Mouse (Mus musculus): ENCODE data around the gene Slco4c1. TPM values are rescaled to one million over a fixed set of nuclear protein-coding genes. Genes with fewer than 3 reads are reported as not detected.

The Slco4c1 gene
- polyA plus RNA-seq, 1 experiment from 2014 or later, result 0.08 TPM

DNA sequence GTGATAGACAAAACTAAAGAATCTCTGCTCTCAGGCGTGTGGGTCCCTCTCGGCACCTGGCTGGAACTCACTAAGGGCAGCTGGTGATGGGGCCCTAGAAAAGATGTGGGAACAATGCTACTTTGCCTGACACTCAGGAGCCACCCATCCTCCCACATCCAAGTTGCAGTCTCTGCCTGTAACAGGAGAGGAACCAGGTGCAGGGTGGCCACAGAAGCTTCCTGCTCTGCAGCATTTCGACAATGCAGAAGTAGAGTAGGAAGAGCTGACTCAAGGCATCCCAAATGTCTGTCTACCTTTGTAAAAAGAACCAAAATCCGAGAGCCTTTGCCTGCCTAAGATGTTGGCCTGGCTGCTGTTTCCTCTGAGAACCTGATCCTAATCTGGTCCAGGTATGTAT lies 22.9 kb downstream of the Slco4c1 start:
- DNase-seq (ENCODE audit: low spot score), result no peak
- H3K9me3 ChIP-seq, result no peaks in the 10 kb centered on the region
- no peaks in the 10 kb centered on the region for H3K27me3 ChIP-seq (ENCODE audit: insufficient read depth, poor library complexity, severe bottlenecking)
- no peak overlapping the region for H3K4me3 ChIP-seq
- H3K27ac ChIP-seq, result no peak overlapping the region
- H3K4me1 ChIP-seq, result no peaks in the 10 kb centered on the region
- no peaks in the 10 kb centered on the region for H3K36me3 ChIP-seq
- 61% methylated on average over 4 of the region's 4 CpGs for WGBS

DNA sequence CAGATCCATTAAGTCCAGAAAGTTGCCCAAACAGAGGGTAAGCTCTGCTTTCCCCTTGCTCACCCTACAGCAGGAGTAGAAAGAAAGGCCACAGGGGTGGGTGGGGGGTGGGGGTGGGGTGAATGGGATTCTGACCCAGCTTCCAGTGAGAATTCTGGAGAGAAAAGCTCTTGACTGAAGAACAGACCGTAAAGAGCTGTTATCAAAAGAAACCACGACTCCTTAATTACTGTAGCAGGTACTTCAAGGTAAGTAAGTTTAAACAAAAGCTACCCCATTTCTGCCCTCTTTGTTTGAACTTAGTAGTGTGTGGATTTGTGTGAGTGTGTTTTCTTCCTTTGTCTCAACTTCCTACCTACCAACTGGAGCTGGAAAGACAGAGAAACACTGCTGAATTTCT lies 23.4 kb downstream of the Slco4c1 start:
- 47% methylated on average over 2 of the region's 2 CpGs for WGBS
- no peak overlapping the region for H3K4me3 ChIP-seq

DNA sequence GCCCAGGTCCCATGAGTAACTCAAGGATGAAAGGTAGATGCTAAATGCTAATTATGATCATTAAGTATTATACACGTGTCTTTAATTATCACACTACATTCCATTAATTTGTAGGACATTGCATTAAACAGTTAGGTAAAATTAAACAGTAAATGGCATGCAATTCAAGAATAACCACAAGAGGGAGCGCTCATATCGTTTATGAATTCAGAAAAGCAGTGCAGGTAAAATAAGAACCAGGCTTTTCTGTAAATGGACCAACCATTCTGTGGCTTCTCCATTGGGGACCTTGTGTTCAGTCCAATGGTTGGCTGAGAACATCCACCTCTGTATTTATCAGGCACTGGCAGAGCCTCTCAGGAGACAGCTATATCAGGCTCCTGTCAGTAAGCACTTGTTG lies 25.2 kb downstream of the Slco4c1 start:
- Histone ChIP-seq H3K27ac (no peak overlapping the region), H3K9me3 (no peaks in the 10 kb centered on the region), H3K4me1 (no peaks in the 10 kb centered on the region), H3K27me3 (ENCODE audit: insufficient read depth, poor library complexity, severe bottlenecking) (no peaks in the 10 kb centered on the region), H3K4me3 (no peak overlapping the region), H3K36me3 (no peaks in the 10 kb centered on the region)
- 5% methylated on average over 3 of the region's 3 CpGs for WGBS
- DNase-seq (ENCODE audit: low spot score), result no peak

More for the DNA sequence above, 23.4 kb downstream of the Slco4c1 start:
- DNase-seq (ENCODE audit: low spot score), result no peak
- Histone ChIP-seq H3K4me1 (no peaks in the 10 kb centered on the region), H3K9me3 (no peaks in the 10 kb centered on the region), H3K27me3 (ENCODE audit: insufficient read depth, poor library complexity, severe bottlenecking) (no peaks in the 10 kb centered on the region), H3K36me3 (no peaks in the 10 kb centered on the region), H3K27ac (no peak overlapping the region)

DNA sequence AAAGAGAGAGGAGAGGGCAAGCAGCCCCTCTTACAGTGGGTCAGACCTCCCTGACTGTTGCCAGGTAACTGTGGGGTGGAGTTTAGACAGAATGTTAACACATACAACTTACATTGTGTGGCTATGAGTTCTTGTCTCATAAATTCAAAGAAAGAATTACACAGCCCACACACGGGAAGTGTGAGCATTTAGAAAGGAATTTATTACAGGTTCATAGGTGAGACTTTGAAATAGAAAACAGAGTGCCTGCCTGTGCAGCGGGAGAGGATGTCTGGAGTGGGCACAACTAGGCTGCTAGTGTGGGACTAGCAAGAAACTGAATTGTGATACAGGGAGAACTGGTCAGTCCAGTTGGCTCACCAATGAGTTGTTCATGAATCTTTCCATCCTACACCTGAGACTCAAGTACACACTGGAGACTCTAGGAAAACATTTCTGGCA lies 66.7 kb downstream of the Slco4c1 start:
- Histone ChIP-seq H3K27me3 (ENCODE audit: insufficient read depth, poor library complexity, severe bottlenecking) (no peaks in the 10 kb centered on the region), H3K4me3 (no peak overlapping the region), H3K36me3 (no peaks in the 10 kb centered on the region), H3K9me3 (no peaks in the 10 kb centered on the region), H3K27ac (no peak overlapping the region), H3K4me1 (no peaks in the 10 kb centered on the region)
- WGBS, result 74% methylated on average over 2 of the region's 2 CpGs
- DNase-seq (ENCODE audit: low spot score), result no peak

DNA sequence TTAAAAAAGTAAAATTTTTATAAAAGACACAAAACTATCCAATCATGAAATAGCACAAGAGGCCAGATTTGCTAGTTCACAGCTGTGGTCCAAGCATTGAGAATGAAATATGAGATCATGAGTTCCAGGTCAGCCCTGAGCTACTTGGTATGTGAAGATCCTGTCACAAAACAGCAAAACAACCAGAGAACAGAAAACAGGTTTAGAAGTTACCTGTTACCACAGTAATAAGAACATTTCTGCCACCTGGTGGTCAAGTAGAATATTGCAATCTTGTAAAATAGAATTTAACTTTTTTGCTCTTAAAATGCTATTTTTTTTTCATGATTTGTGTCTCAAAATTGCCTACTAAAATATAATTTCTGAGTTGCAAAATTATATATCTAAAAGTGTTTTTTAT lies 70.4 kb downstream of the Slco4c1 start:
- H3K27ac ChIP-seq, result no peak overlapping the region
- H3K4me3 ChIP-seq, result no peak overlapping the region
- H3K4me1 ChIP-seq, result no peaks in the 10 kb centered on the region
- H3K9me3 ChIP-seq, result no peaks in the 10 kb centered on the region
- no peaks in the 10 kb centered on the region for H3K27me3 ChIP-seq (ENCODE audit: insufficient read depth, poor library complexity, severe bottlenecking)
- DNase-seq (ENCODE audit: low spot score), result no peak
- H3K36me3 ChIP-seq, result no peaks in the 10 kb centered on the region

DNA sequence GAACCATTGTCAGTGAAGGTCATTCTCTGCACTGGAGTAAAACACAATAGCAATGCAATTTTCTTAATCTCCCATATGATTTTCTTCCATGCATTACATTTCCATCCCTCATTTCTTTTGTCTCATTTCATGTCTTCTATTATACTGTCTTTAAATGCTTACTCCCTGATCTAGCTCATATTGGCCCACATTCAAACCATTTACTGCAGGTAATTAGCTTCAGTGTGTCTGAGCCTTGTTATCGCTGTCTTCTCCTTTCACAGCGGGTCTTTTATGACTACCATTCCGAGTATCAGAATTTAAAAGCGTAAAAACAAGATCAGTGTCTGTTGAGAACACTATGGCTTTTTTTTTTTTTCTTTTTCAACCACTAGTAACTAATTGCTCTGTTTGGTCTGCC lies 77.3 kb downstream of the Slco4c1 start:
- DNase-seq (ENCODE audit: low spot score), result no peak
- Histone ChIP-seq H3K9me3 (no peaks in the 10 kb centered on the region), H3K27me3 (ENCODE audit: insufficient read depth, poor library complexity, severe bottlenecking) (no peaks in the 10 kb centered on the region), H3K27ac (no peak overlapping the region), H3K36me3 (no peaks in the 10 kb centered on the region), H3K4me1 (no peaks in the 10 kb centered on the region), H3K4me3 (no peak overlapping the region)
- 90% methylated on average over 4 of the region's 4 CpGs for WGBS

DNA sequence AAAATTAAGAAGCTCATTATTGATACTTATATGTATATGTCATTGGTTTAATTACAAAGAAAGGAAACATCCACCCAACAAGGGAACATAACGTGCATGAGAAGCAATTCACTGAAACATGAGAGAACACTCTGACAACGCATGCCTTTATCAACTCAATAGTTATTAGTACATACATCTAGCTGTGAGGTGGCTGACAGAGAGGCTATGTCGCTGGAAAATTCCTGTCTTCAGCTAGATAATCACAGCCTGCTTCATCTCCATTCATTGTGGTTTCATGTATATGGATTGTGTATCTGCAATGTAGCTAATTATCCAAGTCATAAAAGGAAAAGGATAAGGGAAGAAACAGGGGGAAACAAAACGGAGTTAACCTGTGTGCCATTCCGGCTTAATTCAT lies 77.7 kb downstream of the Slco4c1 start:
- no peak overlapping the region for H3K27ac ChIP-seq
- H3K4me3 ChIP-seq, result no peak overlapping the region
- no peaks in the 10 kb centered on the region for H3K27me3 ChIP-seq (ENCODE audit: insufficient read depth, poor library complexity, severe bottlenecking)
- no peaks in the 10 kb centered on the region for H3K4me1 ChIP-seq
- no peaks in the 10 kb centered on the region for H3K9me3 ChIP-seq
- no peaks in the 10 kb centered on the region for H3K36me3 ChIP-seq
- DNase-seq (ENCODE audit: low spot score), result no peak
- WGBS, result 77% methylated on average over 5 of the region's 5 CpGs

DNA sequence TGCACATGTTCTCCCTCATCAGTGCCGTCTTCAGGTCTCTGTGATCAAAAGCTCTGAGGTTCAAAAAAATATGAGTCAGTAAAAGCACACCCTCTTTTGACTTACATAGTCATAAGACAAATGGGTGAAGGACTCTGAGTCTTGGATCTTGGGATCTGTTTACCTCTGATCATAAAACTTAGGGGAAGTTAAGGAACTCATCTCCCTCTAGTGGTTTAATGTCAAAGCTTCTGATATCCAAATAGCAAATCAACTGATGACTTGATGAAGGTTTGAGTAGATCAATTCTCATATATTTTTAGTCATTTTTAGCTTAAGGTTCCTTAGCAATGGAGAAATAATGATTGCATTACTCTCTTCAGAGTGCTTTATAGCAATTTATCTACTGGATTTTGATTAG lies 82.7 kb downstream of the Slco4c1 start:
- WGBS, result 89% methylated on average over 1 of the region's 1 CpGs
- no peaks in the 10 kb centered on the region for H3K36me3 ChIP-seq
- no peak for DNase-seq (ENCODE audit: low spot score)
- H3K4me1 ChIP-seq, result no peaks in the 10 kb centered on the region
- H3K27ac ChIP-seq, result no peak overlapping the region
- no peaks in the 10 kb centered on the region for H3K9me3 ChIP-seq
- no peaks in the 10 kb centered on the region for H3K27me3 ChIP-seq (ENCODE audit: insufficient read depth, poor library complexity, severe bottlenecking)
- H3K4me3 ChIP-seq, result no peak overlapping the region

DNA sequence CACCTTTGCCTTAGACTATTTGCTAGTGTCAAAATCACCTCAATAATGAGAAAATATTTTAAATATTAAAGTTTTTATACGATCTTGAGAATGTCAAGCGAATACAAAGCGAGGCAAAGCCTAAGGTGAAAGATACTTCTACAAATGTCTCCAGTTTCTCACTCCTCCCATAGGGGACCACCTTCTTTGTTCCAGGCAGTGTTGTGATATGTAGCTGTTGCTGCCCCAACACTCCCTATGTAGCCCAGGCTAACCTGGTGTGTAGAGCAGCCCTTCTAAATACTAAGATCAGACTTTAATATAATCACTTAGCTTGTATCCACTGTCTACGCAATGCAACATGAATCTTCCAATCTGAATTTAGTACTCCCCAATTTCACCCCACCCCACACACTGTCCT lies 97.8 kb downstream of the Slco4c1 start:
- H3K27me3 ChIP-seq (ENCODE audit: insufficient read depth, poor library complexity, severe bottlenecking), result no peaks in the 10 kb centered on the region
- 88% methylated on average over 4 of the region's 4 CpGs for WGBS

DNA sequence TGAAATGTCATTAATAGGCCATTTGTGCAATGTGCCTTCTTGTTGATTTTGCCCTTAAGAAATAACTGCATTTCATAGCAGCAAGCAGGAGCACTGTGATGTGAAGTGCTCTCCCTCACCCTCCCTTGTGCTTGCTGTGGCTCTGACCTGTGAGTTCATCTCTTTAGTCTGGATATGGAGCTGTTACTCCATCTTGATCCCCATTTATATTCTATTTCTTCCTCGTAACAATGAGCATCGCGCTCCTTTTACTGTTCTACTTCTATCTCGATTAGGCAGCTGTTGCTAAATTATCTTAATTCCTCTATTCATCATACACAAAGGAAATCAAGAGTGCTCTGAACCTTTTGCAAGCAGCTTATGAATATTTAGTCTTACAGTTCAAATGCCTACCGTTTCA lies 98.3 kb downstream of the Slco4c1 start:
- H3K36me3 ChIP-seq, result no peaks in the 10 kb centered on the region
- no peaks in the 10 kb centered on the region for H3K4me1 ChIP-seq
- WGBS, result 85% methylated on average over 5 of the region's 5 CpGs
- H3K27ac ChIP-seq, result no peak overlapping the region
- no peaks in the 10 kb centered on the region for H3K27me3 ChIP-seq (ENCODE audit: insufficient read depth, poor library complexity, severe bottlenecking)
- no peaks in the 10 kb centered on the region for H3K9me3 ChIP-seq
- no peak overlapping the region for H3K4me3 ChIP-seq
- no peak for DNase-seq (ENCODE audit: low spot score)

More for the DNA sequence above, 97.8 kb downstream of the Slco4c1 start:
- Histone ChIP-seq H3K27ac (no peak overlapping the region), H3K36me3 (no peaks in the 10 kb centered on the region), H3K9me3 (no peaks in the 10 kb centered on the region), H3K4me3 (no peak overlapping the region), H3K4me1 (no peaks in the 10 kb centered on the region)
- DNase-seq (ENCODE audit: low spot score), result no peak

DNA sequence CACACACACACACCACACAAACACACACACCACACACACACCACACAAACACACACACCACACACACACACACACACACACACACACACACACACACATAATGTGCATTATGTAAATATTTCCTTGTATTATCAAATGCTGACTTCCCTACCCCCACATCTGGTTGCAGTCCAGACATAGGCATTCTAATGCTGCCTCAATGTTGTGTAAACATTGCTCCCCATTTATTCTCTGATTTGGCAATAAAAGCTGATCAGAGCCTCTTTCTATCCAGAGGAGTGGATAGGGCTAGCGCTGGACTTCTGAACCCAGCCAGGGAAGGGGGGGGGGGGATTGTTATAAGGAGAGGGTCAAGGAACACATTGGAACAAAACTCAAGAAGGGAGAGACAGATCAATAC lies 101.7 kb downstream of the Slco4c1 start:
- DNase-seq (ENCODE audit: low spot score), result no peak
- H3K9me3 ChIP-seq, result no peaks in the 10 kb centered on the region
- WGBS, result 84% methylated on average over 1 of the region's 1 CpGs

DNA sequence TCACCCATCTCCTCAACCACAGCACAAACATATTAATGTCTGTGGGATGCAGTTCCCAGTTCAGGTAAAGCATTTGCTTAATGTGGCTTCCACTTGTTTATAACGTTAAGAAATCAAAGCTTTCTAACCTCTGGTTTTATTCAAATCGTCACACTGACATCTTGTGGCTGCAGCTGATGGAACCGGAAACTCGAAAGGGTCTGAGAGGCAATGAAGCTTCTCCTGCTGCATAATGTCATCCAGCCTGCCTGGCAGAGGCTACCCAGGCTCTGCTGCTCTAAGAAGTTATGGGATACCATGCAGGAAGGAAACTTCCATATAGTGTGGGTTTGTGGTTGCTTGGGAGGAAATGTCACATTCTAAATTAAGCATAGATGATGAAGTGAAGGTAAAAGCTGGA lies 103.7 kb downstream of the Slco4c1 start:
- Histone ChIP-seq H3K4me3 (no peak overlapping the region), H3K4me1 (no peaks in the 10 kb centered on the region), H3K27me3 (ENCODE audit: insufficient read depth, poor library complexity, severe bottlenecking) (no peaks in the 10 kb centered on the region), H3K9me3 (no peaks in the 10 kb centered on the region), H3K27ac (no peak overlapping the region), H3K36me3 (no peaks in the 10 kb centered on the region)
- DNase-seq (ENCODE audit: low spot score), result no peak
- 21% methylated on average over 4 of the region's 4 CpGs for WGBS

More for the DNA sequence above, 101.7 kb downstream of the Slco4c1 start:
- Histone ChIP-seq H3K27ac (no peak overlapping the region), H3K4me1 (no peaks in the 10 kb centered on the region), H3K4me3 (no peak overlapping the region), H3K27me3 (ENCODE audit: insufficient read depth, poor library complexity, severe bottlenecking) (no peaks in the 10 kb centered on the region), H3K36me3 (no peaks in the 10 kb centered on the region)

DNA sequence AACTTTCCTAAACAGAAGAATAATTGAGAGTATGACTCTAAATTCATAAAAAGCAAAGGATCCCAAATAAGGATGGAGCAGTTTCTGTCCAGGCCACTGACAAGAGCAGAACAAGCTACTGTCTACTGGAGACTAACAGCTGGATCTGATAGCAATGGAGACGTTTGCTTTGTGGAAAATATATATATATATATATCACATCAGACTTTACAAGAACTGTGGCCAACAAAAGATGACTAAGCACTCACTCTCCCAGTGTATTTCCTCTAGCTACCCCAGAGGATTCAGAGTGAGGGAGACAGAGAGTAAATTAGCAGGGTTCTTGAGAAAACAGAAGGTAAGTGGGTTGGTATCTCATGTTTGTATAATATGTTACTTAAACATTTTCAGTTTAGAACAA lies 105.4 kb downstream of the Slco4c1 start:
- H3K4me1 ChIP-seq, result no peaks in the 10 kb centered on the region
- no peak for DNase-seq (ENCODE audit: low spot score)
- H3K27me3 ChIP-seq (ENCODE audit: insufficient read depth, poor library complexity, severe bottlenecking), result no peaks in the 10 kb centered on the region
- no peaks in the 10 kb centered on the region for H3K36me3 ChIP-seq
- no peak overlapping the region for H3K27ac ChIP-seq
- no peaks in the 10 kb centered on the region for H3K9me3 ChIP-seq
- no peak overlapping the region for H3K4me3 ChIP-seq
- 44% methylated on average over 1 of the region's 1 CpGs for WGBS
